Mouse (Mus musculus) kidney, adult 2 months (tissue): ENCODE measurements around the gene Gm49380.

Experiments used
- CTCF ChIP-seq: fragments of 200-500 bp; conservative IDR thresholded peaks from 2 replicates; pipeline ENCODE4 v1.5.1; 2011; ENCODE audit warnings: low read depth, mild to moderate bottlenecking, control low read depth, low read length, moderate library complexity, mixed read lengths; ENCODE audit not compliant: insufficient read depth, insufficient read length
- POLR2A ChIP-seq: fragments of 200-500 bp; IDR thresholded peaks from one replicate; pipeline ENCODE4 v1.6.1; 2011; ENCODE audit warnings: low read depth, low read length, control low read depth

DNA sequence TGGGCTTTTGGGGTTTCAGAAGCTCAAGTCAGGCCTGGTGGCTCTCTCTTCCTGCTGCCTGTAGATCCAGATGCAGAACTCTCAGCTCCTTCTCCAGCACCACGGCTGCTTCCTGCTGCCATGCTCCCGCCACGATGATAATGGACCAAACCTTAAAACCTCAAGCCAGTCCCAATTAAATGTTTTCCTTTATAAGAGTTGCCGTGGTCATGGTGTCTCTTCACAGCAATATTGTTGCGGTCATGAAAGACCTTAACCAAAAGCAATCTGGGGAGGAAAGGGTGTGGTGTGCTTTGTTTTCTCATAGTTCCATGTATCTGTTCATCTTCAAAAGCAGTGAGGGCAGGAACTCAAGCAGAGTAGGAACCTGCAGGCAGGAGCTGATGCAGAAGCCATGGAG, 76.2 kb downstream of the Gm49380 start:
- TF ChIP-seq POLR2A, result no peak
- TF ChIP-seq CTCF, result no peak
